Mouse (Mus musculus): Measurements from ENCODE around the gene Kcnj2.

DNA sequence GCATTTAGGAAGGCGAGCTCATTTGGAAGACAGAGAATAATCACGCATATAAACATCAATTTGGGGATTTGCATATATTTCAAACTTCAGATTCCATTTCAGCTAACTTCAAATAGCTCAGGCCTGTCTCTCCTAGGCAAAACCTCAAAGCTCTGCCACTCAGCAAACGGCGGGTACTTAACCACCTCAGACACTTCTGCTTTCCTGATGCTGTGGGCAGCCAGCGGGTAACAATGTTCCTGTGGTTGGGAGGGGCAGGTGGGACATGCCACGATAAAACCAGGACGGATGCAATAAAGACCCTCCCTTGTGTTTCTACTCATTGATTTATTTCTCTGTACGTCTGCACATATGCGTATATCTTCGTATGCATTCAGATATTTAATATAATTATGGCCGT, 12.1 kb downstream of the Kcnj2 start:
- TF ChIP-seq CTCF (conservative IDR thresholded peaks at IDR 0.05; ENCODE audit: insufficient read depth, insufficient read length, low read depth, low read length) (no peak), POLR2A (IDR thresholded peaks at IDR 0.05; ENCODE audit: low read depth, low read length) (no peak)

Measured in kidney, adult 2 months (tissue).